Comparison of ENCODE assay signal across 17 mouse cellular contexts in the genomic region with DNA sequence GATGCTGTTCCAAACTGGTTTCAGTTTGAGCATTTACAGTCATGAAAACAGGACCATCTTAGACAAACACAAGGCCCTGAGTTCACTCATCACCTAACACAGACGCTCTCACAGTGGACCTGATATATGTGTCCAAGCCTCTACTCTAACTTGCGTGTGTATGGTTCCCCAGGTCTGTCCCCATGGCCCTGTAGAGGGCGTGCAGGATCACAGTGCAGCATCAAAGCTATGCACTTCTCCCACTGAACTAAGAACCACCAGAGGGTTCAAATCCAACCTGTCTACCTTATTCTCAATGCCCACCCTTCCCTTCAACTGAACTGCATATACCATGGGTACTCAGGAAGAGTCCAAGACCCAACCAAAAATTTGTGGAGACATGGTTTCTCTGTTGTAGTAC.
A peak's percentile ranks its signal among the peaks of the same experiment; 100 is the strongest.
DNase-seq lines count a peak whose midpoint lies in the region; ATAC-seq and TF ChIP-seq lines count a peak whose summit lies in the region.
"Had no signal": no experiment of that assay in that cellular context is flagged by ENCODE, and none has a peak within 500 bp of the region (broad histone marks: within the 10 kb centered on the region; RNA-seq: fewer than 3 reads in every experiment).

No protein-coding gene starts in this region.

- H3K9ac ChIP-seq in forebrain, embryonic 15.5 days (replicated peaks), result no peak overlapping the region
- no peak overlapping the region for H3K9ac ChIP-seq in CH12.LX (ENCODE audit: insufficient read depth, low read depth)
- H3K9ac ChIP-seq: liver, embryonic 13.5 days; midbrain, embryonic 15.5 days had no signal

- H3K79me2 ChIP-seq in CH12.LX (replicated peaks; ENCODE audit: control insufficient read depth, extremely low read depth, insufficient read depth, poor library complexity, severe bottlenecking), result no peaks in the 10 kb centered on the region

- H3K27ac ChIP-seq in forebrain, embryonic 15.5 days (replicated peaks), result peak overlapping the region; percentile 77
- H3K27ac ChIP-seq in forebrain, embryonic 10.5 days, result no peak overlapping the region
- peak overlapping the region; percentile 67 for H3K27ac ChIP-seq in layer of hippocampus, adult 2 months
- no peak overlapping the region for H3K27ac ChIP-seq in CH12.LX (ENCODE audit: insufficient read depth, low read depth)
- H3K27ac ChIP-seq: liver, embryonic 13.5 days; midbrain, embryonic 15.5 days had no signal

- ATAC-seq in forebrain, embryonic 15.5 days (replicated peaks), result peak; percentile 44
- 0 out of 2 replicates have a peak, but pooled peaks have one; percentile 31 for ATAC-seq in megakaryocyte-erythroid progenitor cell, adult 5-6 weeks (replicated peaks; ENCODE audit: low FRiP score, low TSS enrichment, poor library complexity, severe bottlenecking)
- ATAC-seq: midbrain, embryonic 15.5 days had no signal

- dilution Hi-C loops in CH12.LX (cut with MboI; ENCODE audit: extremely low pct_ligation_motif_present, extremely low pct_unique_long_range_greater_than_20kb, low sequenced_read_pairs), result no loop called here

- TF ChIP-seq CTCF in layer of hippocampus, adult 2 months (conservative IDR thresholded peaks at IDR 0.05), result peak; percentile 41
- TF ChIP-seq CTCF in CH12.LX (conservative IDR thresholded peaks at IDR 0.05 in 1 of 2, IDR thresholded peaks at IDR 0.05 in 1 of 2; ENCODE audit: low read depth in 2 of 2, low read length in 2 of 2), result peak in 1 of 2 experiments; percentile 55; a peak in 2 of 4 replicates

- WGBS in forebrain, embryonic 15.5 days, result 71% methylated on average over 3 of the region's 3 CpGs
- WGBS in forebrain, embryonic 10.5 days, result 94% methylated on average over 3 of the region's 3 CpGs

- no peaks in the 10 kb centered on the region for H3K9me3 ChIP-seq in forebrain, embryonic 15.5 days
- H3K9me3 ChIP-seq in forebrain, embryonic 10.5 days, result no peaks in the 10 kb centered on the region
- H3K9me3 ChIP-seq in CH12.LX (replicated peaks; ENCODE audit: low read length), result no peaks in the 10 kb centered on the region
- H3K9me3 ChIP-seq: liver, embryonic 13.5 days; megakaryocyte, embryonic 14.5 days; midbrain, embryonic 15.5 days had no signal

- H3K4me2 ChIP-seq in forebrain, embryonic 15.5 days (replicated peaks), result no peak overlapping the region
- no peak overlapping the region for H3K4me2 ChIP-seq in CH12.LX (ENCODE audit: insufficient read depth, low read depth, poor library complexity, severe bottlenecking)
- H3K4me2 ChIP-seq: liver, embryonic 13.5 days; midbrain, embryonic 15.5 days had no signal

- H3K4me3 ChIP-seq in forebrain, embryonic 15.5 days, result no peak overlapping the region
- no peak overlapping the region for H3K4me3 ChIP-seq in forebrain, embryonic 10.5 days
- no peak overlapping the region for H3K4me3 ChIP-seq in layer of hippocampus, adult 2 months
- no peak overlapping the region for H3K4me3 ChIP-seq in CH12.LX (replicated peaks in 1 of 3; ENCODE audit: low read depth in 2 of 3, low read length in 2 of 3, poor library complexity in 1 of 3)
- H3K4me3 ChIP-seq: liver, embryonic 13.5 days; megakaryocyte, embryonic 14.5 days; midbrain, embryonic 15.5 days had no signal

- no peaks in the 10 kb centered on the region for H3K27me3 ChIP-seq in forebrain, embryonic 15.5 days
- H3K27me3 ChIP-seq in forebrain, embryonic 10.5 days (ENCODE audit: poor library complexity, severe bottlenecking), result no peaks in the 10 kb centered on the region
- no peaks in the 10 kb centered on the region for H3K27me3 ChIP-seq in CH12.LX (replicated peaks)
- H3K27me3 ChIP-seq: liver, embryonic 13.5 days; megakaryocyte, embryonic 14.5 days; midbrain, embryonic 15.5 days had no signal

- no peak for TF ChIP-seq POLR2A in CH12.LX (IDR thresholded peaks at IDR 0.05; ENCODE audit: low read depth, low read length)

- H3K36me3 ChIP-seq in forebrain, embryonic 15.5 days, result peaks cover 46% of the 10 kb centered on the region
- H3K36me3 ChIP-seq in forebrain, embryonic 10.5 days (replicated peaks), result peaks cover 77% of the 10 kb centered on the region
- H3K36me3 ChIP-seq in CH12.LX (replicated peaks in 1 of 2; ENCODE audit: control insufficient read depth in 1 of 2, insufficient read depth in 1 of 2, low read length in 1 of 2), result peaks cover 55 to 89% of the 10 kb centered on the region in 2 experiments

- H3K4me1 ChIP-seq in forebrain, embryonic 15.5 days, result peaks cover 16% of the 10 kb centered on the region
- H3K4me1 ChIP-seq in forebrain, embryonic 10.5 days, result peaks cover 13% of the 10 kb centered on the region; the same call in 1 of the 2 replicates
- peaks cover 6 to 54% of the 10 kb centered on the region in 2 experiments; a peak in 3 of 4 replicates for H3K4me1 ChIP-seq in CH12.LX (ENCODE audit: control insufficient read depth in 1 of 2, insufficient read depth in 2 of 2)
- H3K4me1 ChIP-seq: liver, embryonic 13.5 days; midbrain, embryonic 15.5 days had no signal

- TF ChIP-seq RAD21 in CH12.LX (IDR thresholded peaks at IDR 0.05; ENCODE audit: low read depth, low read length), result peak; percentile 49

- no peak for DNase-seq in forebrain, embryonic 10.5 days (ENCODE audit: extremely low spot score, low spot score)
- no peak for DNase-seq in layer of hippocampus, adult 2 months (ENCODE audit: low spot score in 2 of 2)
- DNase-seq in layer of hippocampus, postnatal 10 days (ENCODE audit: low spot score in 2 of 2), result no peak
- DNase-seq in CH12.LX (ENCODE audit: extremely low read depth), result no peak
- DNase-seq in cerebellum, adult 11 months, result no peak
- no peak for DNase-seq in yolk sac, embryonic 10.5 days (ENCODE audit: low spot score)
- DNase-seq: adrenal gland, postnatal 10 days; B cell, adult 2 months; gastrocnemius, postnatal 25 days; kidney, adult 8-10 months; kidney, postnatal 14 days; liver, embryonic 13.5 days; lung, postnatal 10 days had no signal

- TF ChIP-seq EP300 in CH12.LX (IDR thresholded peaks at IDR 0.05; ENCODE audit: low read length), result no peak

- in situ Hi-C loops in CH12.LX (cut with MboI; ENCODE audit: low pct_ligation_motif_present, low pct_unique_long_range_greater_than_20kb, low sequenced_read_pairs), result no loop called here

TF ChIP-seq in CH12.LX, 34 proteins besides CTCF, POLR2A, EP300 and RAD21:
- TF ChIP-seq SMC3 (IDR thresholded peaks at IDR 0.05; ENCODE audit: low read depth, low read length) (peak; percentile 54), GABPA (IDR thresholded peaks at IDR 0.05; ENCODE audit: insufficient replicate concordance, low read depth, low read length) (no peak)

Comparison
In these comparisons a context has a peak if more than half of its experiments do, and no peak if none do; other contexts are left out.
1. H3K27ac ChIP-seq: peak in forebrain, embryonic 15.5 days (single experiment) and layer of hippocampus, adult 2 months (single experiment); none in forebrain, embryonic 10.5 days (single experiment) and CH12.LX (single experiment).